Mouse (Mus musculus) limb, embryonic 11.5 days (tissue): ENCODE measurements around the gene Lix1l. TPM values are rescaled to one million over a fixed set of nuclear protein-coding genes. Genes with fewer than 3 reads are reported as not detected.
"Not testable (repeated sequence)": the region's sequence is repeated elsewhere in the genome, so short reads cannot be mapped to it uniquely, and the experiment has no call there.

Experiments
- ATAC-seq: fragments of 200-750 bp; cut with Nextera tagmentation; 2 replicates; pipeline ENCODE4 v1.8.0; 2017; ENCODE audit warnings: low read depth; ENCODE audit not compliant: insufficient number of reproducible peaks, low FRiP score, low TSS enrichment
- DNase-seq: peaks from one replicate; pipeline ENCODE4 v3.0.0-alpha.2; 2015; ENCODE audit warnings: low spot score
- H3K27ac ChIP-seq: fragments of 300-500 bp; sonication (generic); replicated peaks from 2 replicates; pipeline ENCODE4 v1.5.1; 2014; ENCODE audit warnings: low read depth, mild to moderate bottlenecking, low read length
- H3K27me3 ChIP-seq: fragments of 300-500 bp; sonication (generic); 2 replicates; pipeline ENCODE4 v1.6.1; 2014; ENCODE audit warnings: mild to moderate bottlenecking, low read length, mixed read lengths; ENCODE audit not compliant: control insufficient read depth, insufficient read depth
- H3K36me3 ChIP-seq: fragments of 300-500 bp; sonication (generic); 2 replicates; pipeline ENCODE4 v1.6.1; 2014; ENCODE audit warnings: mild to moderate bottlenecking, low read length, moderate library complexity, mixed read lengths; ENCODE audit not compliant: control insufficient read depth, insufficient read depth
- H3K4me1 ChIP-seq: fragments of 300-500 bp; sonication (generic); 2 replicates; pipeline ENCODE4 v1.6.1; 2014; ENCODE audit warnings: low read length, mixed read lengths; ENCODE audit not compliant: control insufficient read depth, insufficient read depth
- H3K4me2 ChIP-seq: fragments of 300-500 bp; sonication (generic); 2 replicates; pipeline ENCODE4 v1.6.1; 2014; ENCODE audit warnings: low read depth, mild to moderate bottlenecking, moderate library complexity; ENCODE audit not compliant: severe bottlenecking
- H3K4me3 ChIP-seq: fragments of 300-500 bp; sonication (generic); 2 replicates; pipeline ENCODE4 v1.5.1; 2014; ENCODE audit warnings: low read depth, low read length
- H3K9ac ChIP-seq: fragments of 300-500 bp; sonication (generic); 2 replicates; pipeline ENCODE4 v1.6.1; 2014; ENCODE audit warnings: mild to moderate bottlenecking, low read length
- H3K9me3 ChIP-seq: fragments of 300-500 bp; sonication (generic); 2 replicates; pipeline ENCODE4 v1.6.1; 2016; ENCODE audit warnings: low read length; ENCODE audit not compliant: control insufficient read depth
- WGBS: fragments of 180-500 bp; shearing (Covaris S2); extraction: QIAGEN DNeasy Blood & Tissue Kit; methylation state at CpG from one replicate; pipeline ENCODE4 v1.1.7; 2014; 5-methylcytosine and 5-hydroxymethylcytosine counted together
- polyA plus RNA-seq: library from polyadenylated mRNA; unstranded; fragments of >200 nt; fragmentation: Nextera tagmentation; extraction: Ambion mirVana; gene quantifications from 2 replicates; pipeline ENCODE4 v1.2.1, GENCODE M21; 2014

The Lix1l gene
- polyA plus RNA-seq, 1 experiment from 2014 or later = 5.7 TPM

GRCm38 (mm10) chr3:96665732-96666363 is 64.9 kb downstream of the Lix1l start:
- ATAC-seq = not testable (repeated sequence)
- WGBS = 87% methylated on average over 7 of the region's 7 CpGs

GRCm38 (mm10) chr3:96666916-96667315 is 66.0 kb downstream of the Lix1l start:
- H3K4me3 ChIP-seq = no peak overlapping the region
- no peak overlapping the region for H3K9ac ChIP-seq
- H3K36me3 ChIP-seq = no peaks in the 10 kb centered on the region
- 92% methylated on average over 5 of the region's 5 CpGs for WGBS
- no peak overlapping the region for H3K27ac ChIP-seq
- H3K9me3 ChIP-seq = no peaks in the 10 kb centered on the region
- no peak for ATAC-seq
- no peak for DNase-seq
- no peak overlapping the region for H3K4me2 ChIP-seq
- 0 out of 2 replicates have a peak, but pooled peaks cover 2% of the 10 kb centered on the region for H3K4me1 ChIP-seq
- H3K27me3 ChIP-seq = no peaks in the 10 kb centered on the region

More at GRCm38 (mm10) chr3:96665732-96666363, 64.9 kb downstream of the Lix1l start:
- not testable (repeated sequence) for H3K4me1 ChIP-seq, H3K27me3 ChIP-seq, H3K9ac ChIP-seq, H3K4me3 ChIP-seq, H3K36me3 ChIP-seq, H3K27ac ChIP-seq, H3K4me2 ChIP-seq, DNase-seq, H3K9me3 ChIP-seq

GRCm38 (mm10) chr3:96667316-96667715 is 66.4 kb downstream of the Lix1l start:
- Histone ChIP-seq H3K9ac (no peak overlapping the region), H3K9me3 (no peaks in the 10 kb centered on the region), H3K36me3 (no peaks in the 10 kb centered on the region), H3K4me3 (no peak overlapping the region), H3K27me3 (no peaks in the 10 kb centered on the region), H3K4me1 (0 out of 2 replicates have a peak, but pooled peaks cover 2% of the 10 kb centered on the region), H3K4me2 (no peak overlapping the region), H3K27ac (no peak overlapping the region)
- DNase-seq = no peak
- no peak for ATAC-seq
- WGBS = 45% methylated on average over 1 of the region's 1 CpGs

GRCm38 (mm10) chr3:96668424-96669067 is 67.6 kb downstream of the Lix1l start:
- no peak overlapping the region for H3K4me3 ChIP-seq
- no peaks in the 10 kb centered on the region for H3K27me3 ChIP-seq
- no peak overlapping the region for H3K4me2 ChIP-seq
- H3K36me3 ChIP-seq = no peaks in the 10 kb centered on the region
- ATAC-seq = no peak
- no peak overlapping the region for H3K9ac ChIP-seq
- 93% methylated on average over 5 of the region's 5 CpGs for WGBS
- no peak overlapping the region for H3K27ac ChIP-seq
- 0 out of 2 replicates have a peak, but pooled peaks cover 2% of the 10 kb centered on the region for H3K4me1 ChIP-seq
- H3K9me3 ChIP-seq = no peaks in the 10 kb centered on the region
- no peak for DNase-seq

GRCm38 (mm10) chr3:96669727-96670468 is 68.9 kb downstream of the Lix1l start, which contains the start of gene Ankrd35:
TSS of gene Ankrd35 (plus strand) at chr3:96670131.
- H3K9me3 ChIP-seq = no peaks in the 10 kb centered on the region
- peak within 1 kb of the TSS; percentile 16; the same call in 1 of the 2 replicates for H3K4me3 ChIP-seq
- peak within 1 kb of the TSS; percentile 43 for H3K4me2 ChIP-seq
- H3K27me3 ChIP-seq = no peaks in the 10 kb centered on the region
- DNase-seq = peak; percentile 86
- H3K27ac ChIP-seq = no peak within 1 kb of the TSS
- no peak within 1 kb of the TSS for H3K9ac ChIP-seq
- 0 out of 2 replicates have a peak, but pooled peaks cover 2% of the 10 kb centered on the region for H3K4me1 ChIP-seq
- 4% methylated on average over 35 of the region's 35 CpGs for WGBS
- H3K36me3 ChIP-seq = no peaks in the 10 kb centered on the region
- ATAC-seq = peak; percentile 88

- H3K27me3 ChIP-seq = no peaks in the 10 kb centered on the region
- WGBS = 88% methylated on average over 5 of the region's 5 CpGs
- H3K4me2 ChIP-seq = no peak overlapping the region
- H3K9me3 ChIP-seq = no peaks in the 10 kb centered on the region
- 0 out of 2 replicates have a peak, but pooled peaks cover 2% of the 10 kb centered on the region for H3K4me1 ChIP-seq
- no peaks in the 10 kb centered on the region for H3K36me3 ChIP-seq
- no peak overlapping the region for H3K27ac ChIP-seq
- DNase-seq (no peak), ATAC-seq (no peak)
- H3K4me3 ChIP-seq = no peak overlapping the region
- no peak overlapping the region for H3K9ac ChIP-seq
These were observed 70.6 kb downstream of the Lix1l start for GRCm38 (mm10) chr3:96671519-96671918.

GRCm38 (mm10) chr3:96673514-96673913 is 72.6 kb downstream of the Lix1l start:
- Histone ChIP-seq H3K27me3 (no peaks in the 10 kb centered on the region), H3K36me3 (no peaks in the 10 kb centered on the region), H3K4me3 (no peak overlapping the region), H3K27ac (no peak overlapping the region), H3K4me1 (0 out of 2 replicates have a peak, but pooled peaks cover 2% of the 10 kb centered on the region), H3K9ac (no peak overlapping the region), H3K9me3 (no peaks in the 10 kb centered on the region), H3K4me2 (no peak overlapping the region)
- DNase-seq (no peak), ATAC-seq (no peak)
- WGBS = 69% methylated on average over 4 of the region's 4 CpGs

GRCm38 (mm10) chr3:96674442-96674841 is 73.5 kb downstream of the Lix1l start:
- Histone ChIP-seq H3K27me3 (no peaks in the 10 kb centered on the region), H3K36me3 (no peaks in the 10 kb centered on the region), H3K4me2 (no peak overlapping the region), H3K9me3 (no peaks in the 10 kb centered on the region), H3K4me1 (0 out of 2 replicates have a peak, but pooled peaks cover 2% of the 10 kb centered on the region), H3K27ac (no peak overlapping the region), H3K4me3 (no peak overlapping the region), H3K9ac (no peak overlapping the region)
- peak; percentile 64 for DNase-seq
- WGBS = 24% methylated on average over 8 of the region's 8 CpGs
- ATAC-seq = peak; percentile 17; the same call in 1 of the 2 replicates
